10 mouse cellular contexts compared by ENCODE assay signal in genomic region chr3:95689171-95689915, GRCm38 (mm10). TPM values are rescaled to one million over a fixed set of nuclear protein-coding genes. Genes with fewer than 3 reads are reported as not detected.
DNase-seq lines count a peak whose midpoint lies in the region; ATAC-seq and TF ChIP-seq lines count a peak whose summit lies in the region.
"Had no signal": no experiment of that assay in that cellular context is flagged by ENCODE, and none has a peak within 500 bp of the region (broad histone marks: within the 10 kb centered on the region; RNA-seq: fewer than 3 reads in every experiment).

No protein-coding gene starts in this region.

- H3K27ac ChIP-seq in midbrain, postnatal 0 days (ENCODE audit: low read depth, low read length), result no peak overlapping the region
- no peak overlapping the region for H3K27ac ChIP-seq in midbrain, embryonic 13.5 days
- H3K27ac ChIP-seq in heart, embryonic 13.5 days (replicated peaks), result peak overlapping the region; percentile 87
- peak overlapping the region; percentile 99 for H3K27ac ChIP-seq in stomach, embryonic 16.5 days (ENCODE audit: low read length)
- H3K27ac ChIP-seq: limb, embryonic 12.5 days had no signal

- H3K27me3 ChIP-seq in midbrain, postnatal 0 days (ENCODE audit: insufficient read depth, low read length), result no peaks in the 10 kb centered on the region
- H3K27me3 ChIP-seq in midbrain, embryonic 13.5 days, result peaks cover 8% of the 10 kb centered on the region
- H3K27me3 ChIP-seq in heart, embryonic 13.5 days (replicated peaks), result no peaks in the 10 kb centered on the region
- no peaks in the 10 kb centered on the region for H3K27me3 ChIP-seq in stomach, embryonic 16.5 days (ENCODE audit: control insufficient read depth, insufficient read depth, low read length)

- H3K4me3 ChIP-seq in midbrain, postnatal 0 days (ENCODE audit: low read depth, low read length), result no peak overlapping the region
- no peak overlapping the region for H3K4me3 ChIP-seq in midbrain, embryonic 13.5 days (replicated peaks)
- H3K4me3 ChIP-seq in heart, embryonic 13.5 days, result 0 out of 2 replicates have a peak overlapping the region, but pooled peaks have one; percentile 1
- H3K4me3 ChIP-seq in stomach, embryonic 16.5 days (replicated peaks; ENCODE audit: low read length), result no peak overlapping the region
- H3K4me3 ChIP-seq: limb, embryonic 12.5 days had no signal

- DNase-seq in heart, adult 11 months, result peak; percentile 97
- no peak for DNase-seq in heart, adult 8-10 months (ENCODE audit: low spot score)
- no peak for DNase-seq in midbrain, postnatal 0 days (ENCODE audit: low spot score)
- no peak for DNase-seq in cerebellum, adult 8-10 months
- no peak for DNase-seq in cerebellum, postnatal 14 days
- DNase-seq: kidney, adult 2 months had no signal

- TF ChIP-seq CTCF in midbrain, postnatal 0 days (IDR thresholded peaks at IDR 0.05), result peak; percentile 24; the same call in 1 of the 2 replicates

- peaks cover 5% of the 10 kb centered on the region; the same call in 1 of the 2 replicates for H3K4me1 ChIP-seq in midbrain, postnatal 0 days (ENCODE audit: insufficient read depth, low read length)
- H3K4me1 ChIP-seq in midbrain, embryonic 13.5 days (replicated peaks), result peaks cover 25% of the 10 kb centered on the region
- peaks cover 84% of the 10 kb centered on the region for H3K4me1 ChIP-seq in heart, embryonic 13.5 days
- H3K4me1 ChIP-seq in stomach, embryonic 16.5 days (ENCODE audit: control insufficient read depth, insufficient read depth, low read length), result peaks cover 43% of the 10 kb centered on the region

- no peaks in the 10 kb centered on the region for H3K9me3 ChIP-seq in midbrain, postnatal 0 days (ENCODE audit: low read length)
- H3K9me3 ChIP-seq in midbrain, embryonic 13.5 days, result 0 out of 2 replicates have a peak, but pooled peaks cover 4% of the 10 kb centered on the region
- H3K9me3 ChIP-seq in heart, embryonic 13.5 days, result no peaks in the 10 kb centered on the region
- H3K9me3 ChIP-seq in stomach, embryonic 16.5 days (replicated peaks; ENCODE audit: control insufficient read depth, low read length), result no peaks in the 10 kb centered on the region

- no peaks in the 10 kb centered on the region for H3K36me3 ChIP-seq in midbrain, postnatal 0 days (ENCODE audit: insufficient read depth, low read length)
- no peaks in the 10 kb centered on the region for H3K36me3 ChIP-seq in midbrain, embryonic 13.5 days
- H3K36me3 ChIP-seq in heart, embryonic 13.5 days, result 0 out of 2 replicates have a peak, but pooled peaks cover 6% of the 10 kb centered on the region
- no peaks in the 10 kb centered on the region for H3K36me3 ChIP-seq in stomach, embryonic 16.5 days (ENCODE audit: control insufficient read depth, insufficient read depth, low read length)

- no peak overlapping the region for H3K4me2 ChIP-seq in midbrain, postnatal 0 days (ENCODE audit: low read depth, low read length, poor library complexity, severe bottlenecking)
- no peak overlapping the region for H3K4me2 ChIP-seq in midbrain, embryonic 13.5 days (replicated peaks)
- H3K4me2 ChIP-seq in heart, embryonic 13.5 days, result peak overlapping the region; percentile 38
- peak overlapping the region; percentile 9; the same call in 1 of the 2 replicates for H3K4me2 ChIP-seq in stomach, embryonic 16.5 days (ENCODE audit: low read depth, low read length)
- H3K4me2 ChIP-seq: limb, embryonic 12.5 days had no signal

- no peak for ATAC-seq in midbrain, postnatal 0 days (ENCODE audit: low FRiP score)
- ATAC-seq in midbrain, embryonic 13.5 days, result no peak
- peak; percentile 14; the same call in 1 of the 2 replicates for ATAC-seq in heart, embryonic 13.5 days (ENCODE audit: extremely low read depth, insufficient number of reproducible peaks, low FRiP score, low TSS enrichment)
- 0 out of 2 replicates have a peak, but pooled peaks have one; percentile 9 for ATAC-seq in stomach, embryonic 16.5 days (ENCODE audit: insufficient read depth, low FRiP score)

- H3K9ac ChIP-seq in midbrain, postnatal 0 days (replicated peaks; ENCODE audit: low read length, poor library complexity, severe bottlenecking), result no peak overlapping the region
- no peak overlapping the region for H3K9ac ChIP-seq in midbrain, embryonic 13.5 days (replicated peaks)
- H3K9ac ChIP-seq in heart, embryonic 13.5 days, result peak overlapping the region; percentile 55
- H3K9ac ChIP-seq in stomach, embryonic 16.5 days (ENCODE audit: low read length), result peak overlapping the region; percentile 39; the same call in 1 of the 2 replicates
- H3K9ac ChIP-seq: limb, embryonic 12.5 days had no signal

- WGBS in midbrain, postnatal 0 days, result 36% methylated on average over 11 of the region's 11 CpGs
- WGBS in midbrain, embryonic 13.5 days, result 37% methylated on average over 11 of the region's 11 CpGs
- 13% methylated on average over 11 of the region's 11 CpGs for WGBS in heart, embryonic 13.5 days
- WGBS in stomach, embryonic 16.5 days, result 20% methylated on average over 11 of the region's 11 CpGs

RNA-seq across cellular contexts. Expression of gene Adamtsl4, which starts 1.6 kb away (rescaled TPM):
- total RNA-seq in heart, adult 8-10 months (2022), result 10 to 100 TPM; 35.5 to 60.3 (median 45.4) TPM
- 1.3 and 1.4 TPM in 2 replicates for total RNA-seq in midbrain, postnatal 0 days (2014; rRNA removed)
- polyA plus RNA-seq in midbrain, postnatal 0 days (2015; fragmentation: Nextera tagmentation; extraction: Ambion mirVana), result 1.0 and 1.4 TPM in 2 replicates
- polyA plus RNA-seq in midbrain, embryonic 13.5 days (2015; fragmentation: Nextera tagmentation; extraction: Ambion mirVana), result 0.68 and 1.9 TPM in 2 replicates
- polyA plus RNA-seq in heart, embryonic 13.5 days (2015; fragmentation: Nextera tagmentation; extraction: Ambion mirVana), result 4.8 and 7.3 TPM in 2 replicates
- 13.3 and 20.5 TPM in 2 replicates for polyA plus RNA-seq in stomach, embryonic 16.5 days (2015; fragmentation: Nextera tagmentation; extraction: Ambion mirVana)

RNA-seq across cellular contexts. Expression of gene Mcl1, which starts 30.8 kb away (rescaled TPM):
- total RNA-seq in heart, adult 8-10 months (2022), result 100 to 1,000 TPM; 123 to 159 (median 134) TPM
- total RNA-seq in midbrain, postnatal 0 days (2014; rRNA removed), result 105 and 136 TPM in 2 replicates
- polyA plus RNA-seq in midbrain, postnatal 0 days (2015; fragmentation: Nextera tagmentation; extraction: Ambion mirVana), result 35.8 and 42.8 TPM in 2 replicates
- polyA plus RNA-seq in midbrain, embryonic 13.5 days (2015; fragmentation: Nextera tagmentation; extraction: Ambion mirVana), result 46.9 and 56.3 TPM in 2 replicates
- polyA plus RNA-seq in heart, embryonic 13.5 days (2015; fragmentation: Nextera tagmentation; extraction: Ambion mirVana), result 36.0 and 36.2 TPM in 2 replicates
- 16.5 and 20.5 TPM in 2 replicates for polyA plus RNA-seq in stomach, embryonic 16.5 days (2015; fragmentation: Nextera tagmentation; extraction: Ambion mirVana)

RNA-seq across cellular contexts. Expression of gene Ecm1, which starts 50.0 kb away (rescaled TPM):
- 10 to 100 TPM; 36.6 to 76.5 (median 42.3) TPM for total RNA-seq in heart, adult 8-10 months (2022)
- 6.2 and 9.9 TPM in 2 replicates for total RNA-seq in midbrain, postnatal 0 days (2014; rRNA removed)
- 9.7 and 10.8 TPM in 2 replicates for polyA plus RNA-seq in midbrain, postnatal 0 days (2015; fragmentation: Nextera tagmentation; extraction: Ambion mirVana)
- 11.3 and 11.8 TPM in 2 replicates for polyA plus RNA-seq in midbrain, embryonic 13.5 days (2015; fragmentation: Nextera tagmentation; extraction: Ambion mirVana)
- polyA plus RNA-seq in heart, embryonic 13.5 days (2015; fragmentation: Nextera tagmentation; extraction: Ambion mirVana), result 61.1 and 68.7 TPM in 2 replicates
- 110 and 228 TPM in 2 replicates for polyA plus RNA-seq in stomach, embryonic 16.5 days (2015; fragmentation: Nextera tagmentation; extraction: Ambion mirVana)

Comparison
In these comparisons a context has a peak if more than half of its experiments do, and no peak if none do; other contexts are left out.
1. ATAC-seq: peak in heart, embryonic 13.5 days (single experiment) and stomach, embryonic 16.5 days (single experiment); none in midbrain, postnatal 0 days (single experiment) and midbrain, embryonic 13.5 days (single experiment).
2. H3K27ac ChIP-seq: peak in heart, embryonic 13.5 days (single experiment) and stomach, embryonic 16.5 days (single experiment); none in midbrain, postnatal 0 days (single experiment) and midbrain, embryonic 13.5 days (single experiment).
3. H3K4me2 ChIP-seq: peak in heart, embryonic 13.5 days (single experiment) and stomach, embryonic 16.5 days (single experiment); none in midbrain, postnatal 0 days (single experiment) and midbrain, embryonic 13.5 days (single experiment).
4. H3K9ac ChIP-seq: peak in heart, embryonic 13.5 days (single experiment) and stomach, embryonic 16.5 days (single experiment); none in midbrain, postnatal 0 days (single experiment) and midbrain, embryonic 13.5 days (single experiment).